Mouse (Mus musculus): ENCODE results near the gene Trap1. TPM values are rescaled to one million over a fixed set of nuclear protein-coding genes. Genes with fewer than 3 reads are reported as not detected.
"Not testable (repeated sequence)": the region's sequence is repeated elsewhere in the genome, so short reads cannot be mapped to it uniquely, and the experiment has no call there.

Gene Trap1
- total RNA-seq, 2 experiments from 2014 or later = 89.0 to 91.9 TPM

GRCm38 (mm10) chr16:4044093-4044492 is 33.5 kb downstream of the Trap1 start:
- intact Hi-C loops (cut with DNase I; ENCODE audit: low total_unique reads) = no loop called here
- no peak for DNase-seq

GRCm38 (mm10) chr16:4041646-4042045 is 36.0 kb downstream of the Trap1 start:
- intact Hi-C loops (cut with DNase I; ENCODE audit: low total_unique reads) = no loop called here
- no peak for DNase-seq

- intact Hi-C loops (cut with DNase I; ENCODE audit: low total_unique reads) = no loop called here
- DNase-seq = no peak
These were observed 37.4 kb downstream of the Trap1 start for GRCm38 (mm10) chr16:4040206-4040605.

- intact Hi-C loops (cut with DNase I; ENCODE audit: low total_unique reads) = no loop called here
- no peak for DNase-seq
These were observed 39.9 kb downstream of the Trap1 start for GRCm38 (mm10) chr16:4037690-4038089.

GRCm38 (mm10) chr16:4036807-4037206 is 40.8 kb downstream of the Trap1 start, which contains the start of gene Dnase1:
TSS of gene Dnase1 (plus strand) at chr16:4036942.
- intact Hi-C loops (cut with DNase I; ENCODE audit: low total_unique reads) = no loop called here
- no peak for DNase-seq

- no peak for DNase-seq
- intact Hi-C loops (cut with DNase I; ENCODE audit: low total_unique reads) = no loop called here
These were observed 42.1 kb downstream of the Trap1 start for GRCm38 (mm10) chr16:4035575-4035974.

GRCm38 (mm10) chr16:4034476-4034875 is 43.2 kb downstream of the Trap1 start:
- DNase-seq = no peak
- intact Hi-C loops (cut with DNase I; ENCODE audit: low total_unique reads) = no loop called here

- DNase-seq = no peak
- intact Hi-C loops (cut with DNase I; ENCODE audit: low total_unique reads) = no loop called here
These were observed 43.7 kb downstream of the Trap1 start for GRCm38 (mm10) chr16:4033971-4034370.

GRCm38 (mm10) chr16:4032341-4032748 is 45.3 kb downstream of the Trap1 start:
- no peak for DNase-seq
- intact Hi-C loops (cut with DNase I; ENCODE audit: low total_unique reads) = no loop called here

- intact Hi-C loops (cut with DNase I; ENCODE audit: low total_unique reads) = no loop called here
These were observed 46.0 kb downstream of the Trap1 start for GRCm38 (mm10) chr16:4031441-4032274.

GRCm38 (mm10) chr16:4030501-4030900 is 47.1 kb downstream of the Trap1 start:
- no peak for DNase-seq
- intact Hi-C loops (cut with DNase I; ENCODE audit: low total_unique reads) = no loop called here

More at GRCm38 (mm10) chr16:4031441-4032274, 46.0 kb downstream of the Trap1 start:
- DNase-seq = no peak

GRCm38 (mm10) chr16:4029371-4029841 is 48.2 kb downstream of the Trap1 start:
- DNase-seq = no peak
- intact Hi-C loops (cut with DNase I; ENCODE audit: low total_unique reads) = no loop called here

- intact Hi-C loops (cut with DNase I; ENCODE audit: low total_unique reads) = no loop called here
- no peak for DNase-seq
These were observed 50.4 kb downstream of the Trap1 start for GRCm38 (mm10) chr16:4027211-4027610.

GRCm38 (mm10) chr16:4026672-4027071 is 51.0 kb downstream of the Trap1 start:
- intact Hi-C loops (cut with DNase I; ENCODE audit: low total_unique reads) = no loop called here
- DNase-seq = no peak

- intact Hi-C loops (cut with DNase I; ENCODE audit: low total_unique reads) = no loop called here
These were observed 54.9 kb downstream of the Trap1 start for GRCm38 (mm10) chr16:4022719-4023118.

GRCm38 (mm10) chr16:4021241-4021640 is 56.4 kb downstream of the Trap1 start:
- intact Hi-C loops (cut with DNase I; ENCODE audit: low total_unique reads) = no loop called here
- DNase-seq = no peak

More at GRCm38 (mm10) chr16:4022719-4023118, 54.9 kb downstream of the Trap1 start:
- DNase-seq = no peak

GRCm38 (mm10) chr16:4017466-4017865 is 60.2 kb downstream of the Trap1 start:
- DNase-seq; intact Hi-C loops (cut with DNase I; ENCODE audit: low total_unique reads): not testable (repeated sequence)

GRCm38 (mm10) chr16:4016786-4017185 is 60.8 kb downstream of the Trap1 start:
- DNase-seq; intact Hi-C loops (cut with DNase I; ENCODE audit: low total_unique reads): not testable (repeated sequence)

- DNase-seq = no peak
- intact Hi-C loops (cut with DNase I; ENCODE audit: low total_unique reads) = no loop called here
These were observed 63.5 kb downstream of the Trap1 start for GRCm38 (mm10) chr16:4014040-4014668.

GRCm38 (mm10) chr16:4012882-4013570 is 64.6 kb downstream of the Trap1 start:
- intact Hi-C loops (cut with DNase I; ENCODE audit: low total_unique reads) = no loop called here
- DNase-seq = no peak
